Mouse (Mus musculus) frontal cortex, postnatal 10 days (tissue): ENCODE results near the gene Myo1e.
"Not testable (repeated sequence)": the region's sequence is repeated elsewhere in the genome, so short reads cannot be mapped to it uniquely, and the experiment has no call there.

ENCODE experiments used
- DNase-seq, 2 experiments: peaks; one replicate each; pipeline ENCODE4 v3.0.0; 2022; ENCODE audit warnings: low spot score in 2 of 2, mixed read lengths in 1 of 2

Myo1e gene

DNA sequence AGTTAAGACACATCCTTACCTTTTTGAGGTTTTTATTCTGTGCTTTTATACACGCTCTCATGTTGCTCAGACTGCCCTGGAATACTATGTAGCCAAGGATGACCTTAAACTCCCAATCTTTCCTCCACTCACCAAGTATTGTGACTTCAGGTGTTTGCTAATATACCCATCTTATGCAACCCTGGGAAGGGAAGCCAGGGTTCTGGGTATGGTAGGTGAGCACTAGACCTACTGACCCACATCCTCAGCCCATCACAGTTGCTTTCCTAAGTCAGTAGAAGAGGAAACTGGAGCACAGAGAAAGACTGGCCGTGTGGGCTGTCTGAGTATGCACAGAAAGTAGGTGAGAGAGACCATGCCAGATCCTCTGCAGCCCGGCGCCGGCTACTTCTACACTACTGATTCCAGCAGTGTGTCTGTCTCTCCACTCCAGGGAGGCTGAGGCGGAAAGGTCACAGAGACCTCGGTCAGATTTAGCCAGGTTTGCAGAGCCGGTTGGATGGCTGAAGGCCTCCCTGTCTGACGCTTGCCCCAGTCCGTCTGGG lies 44.4 kb downstream of the Myo1e start:
- no peak for DNase-seq

DNA sequence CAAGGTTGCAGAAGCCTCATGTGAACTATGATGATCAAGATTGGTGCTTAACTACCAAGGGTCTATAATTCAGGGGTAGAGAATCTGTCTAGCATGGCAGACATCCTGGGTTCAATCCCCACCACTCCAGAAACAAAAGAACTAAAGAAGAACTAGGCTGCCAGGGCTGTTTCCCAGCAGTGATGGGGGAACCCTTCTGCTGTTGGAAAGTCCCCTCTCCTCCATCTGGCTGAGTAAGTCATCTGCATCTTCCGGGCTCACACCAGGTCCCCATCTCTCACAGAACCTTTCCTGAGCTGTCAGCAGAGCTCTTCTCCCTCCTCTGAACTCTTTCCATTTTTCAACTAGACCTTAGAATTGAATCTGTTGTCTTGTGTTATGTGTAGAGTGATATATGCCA lies 45.9 kb downstream of the Myo1e start:
- DNase-seq = no peak

DNA sequence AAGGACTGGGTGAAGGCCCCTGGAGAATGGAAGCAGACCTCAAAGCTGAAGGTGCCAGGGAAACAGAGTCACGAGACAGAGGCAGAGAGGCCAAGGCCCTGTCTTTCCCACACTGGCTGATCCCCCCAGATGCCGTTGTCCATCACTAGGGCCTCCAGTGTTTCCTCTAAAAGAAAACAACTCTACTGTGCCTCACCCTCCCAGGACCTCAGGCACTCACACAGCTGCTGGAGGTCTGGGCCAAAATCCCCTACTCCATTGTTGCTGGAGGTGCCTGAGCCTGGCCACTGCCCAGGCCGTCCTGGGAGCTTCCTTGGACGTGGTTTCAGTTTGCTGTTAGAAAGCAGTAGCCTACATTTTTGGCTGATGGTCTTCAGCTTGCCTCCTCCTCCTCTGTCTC lies 47.9 kb downstream of the Myo1e start:
- DNase-seq = no peak

DNA sequence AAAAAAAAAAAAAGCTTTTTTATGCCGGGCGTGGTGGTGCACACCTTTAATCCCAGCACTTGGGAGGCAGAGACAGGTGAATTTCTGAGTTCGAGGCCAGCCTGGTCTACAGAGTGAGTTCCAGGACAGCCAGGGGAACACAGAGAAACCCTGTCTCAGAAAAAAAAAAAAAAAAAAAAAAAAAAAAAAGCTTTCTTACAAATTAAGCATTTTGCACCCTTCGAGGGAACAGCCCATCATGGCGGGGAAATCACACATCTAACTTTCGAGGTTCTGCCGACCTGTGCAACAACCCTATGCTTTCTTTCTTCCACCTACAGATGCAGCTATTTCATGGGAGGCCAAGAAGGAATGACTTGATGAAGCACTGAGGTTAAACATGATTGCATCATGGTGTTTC lies 48.9 kb downstream of the Myo1e start:
- DNase-seq = not testable (repeated sequence)

DNA sequence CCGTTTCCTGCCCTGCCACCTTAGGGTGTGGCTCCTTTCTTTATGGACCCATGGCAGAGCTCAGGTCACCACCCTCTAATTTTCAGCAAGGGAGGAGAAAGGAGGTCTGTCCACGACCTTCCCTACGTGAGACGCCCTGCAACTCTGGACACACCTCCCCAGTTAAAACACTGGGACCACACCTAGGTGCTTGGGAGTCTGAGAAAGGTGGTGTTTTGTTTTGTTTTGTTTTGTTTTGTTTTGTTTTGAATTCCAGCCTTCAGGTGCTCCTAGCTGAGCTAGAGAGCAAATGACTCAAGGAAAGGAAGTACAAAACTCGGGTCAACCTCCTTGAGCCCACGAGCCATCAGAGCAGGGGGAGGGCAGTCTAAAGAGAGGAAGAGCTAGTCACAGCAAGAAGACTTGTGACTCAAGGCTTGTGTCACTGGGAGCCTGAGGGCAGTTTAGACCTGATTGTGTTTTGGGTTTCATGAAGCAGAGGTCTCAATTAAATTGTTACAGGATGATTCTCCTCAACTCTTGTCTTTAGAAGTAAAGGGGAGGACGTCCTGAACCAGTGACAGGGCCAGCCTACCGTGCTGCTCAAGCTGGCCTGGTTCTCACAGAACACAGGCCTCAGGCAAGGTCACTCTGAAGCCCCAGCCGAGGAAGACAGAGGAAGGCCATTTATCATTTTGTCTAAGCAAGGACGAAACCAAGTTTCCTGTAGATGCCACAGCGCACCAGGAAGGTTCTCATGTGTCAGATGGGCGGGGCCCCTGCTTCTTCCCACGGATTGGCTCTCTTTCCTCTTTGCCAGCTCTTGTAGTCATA lies 50.3 kb downstream of the Myo1e start:
- no peak for DNase-seq

DNA sequence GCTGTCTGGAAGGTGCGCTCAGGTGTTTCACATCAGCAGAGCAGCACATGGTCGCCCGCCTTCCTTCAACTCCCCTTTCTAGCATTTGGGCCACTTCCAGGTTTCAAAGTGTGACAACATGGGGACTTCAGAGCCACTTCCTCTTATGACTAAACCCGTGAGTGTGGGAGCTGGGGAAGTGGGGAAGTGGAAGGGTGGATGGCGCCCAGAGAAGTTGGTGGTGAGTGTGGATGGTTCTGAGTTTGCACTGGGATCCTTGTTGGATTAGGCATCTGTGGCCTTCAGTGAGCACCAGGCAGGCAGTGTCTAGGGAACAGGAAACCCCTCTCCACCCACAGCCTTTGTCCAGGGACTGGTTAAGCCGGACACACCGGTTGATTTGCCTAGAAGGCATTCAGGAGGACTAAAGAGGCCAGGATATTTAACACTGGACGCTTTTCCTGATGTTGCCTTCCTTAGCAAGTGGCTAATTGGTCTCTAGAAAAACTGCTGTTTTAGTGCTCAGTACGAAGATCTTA lies 53.2 kb downstream of the Myo1e start:
- no peak for DNase-seq

DNA sequence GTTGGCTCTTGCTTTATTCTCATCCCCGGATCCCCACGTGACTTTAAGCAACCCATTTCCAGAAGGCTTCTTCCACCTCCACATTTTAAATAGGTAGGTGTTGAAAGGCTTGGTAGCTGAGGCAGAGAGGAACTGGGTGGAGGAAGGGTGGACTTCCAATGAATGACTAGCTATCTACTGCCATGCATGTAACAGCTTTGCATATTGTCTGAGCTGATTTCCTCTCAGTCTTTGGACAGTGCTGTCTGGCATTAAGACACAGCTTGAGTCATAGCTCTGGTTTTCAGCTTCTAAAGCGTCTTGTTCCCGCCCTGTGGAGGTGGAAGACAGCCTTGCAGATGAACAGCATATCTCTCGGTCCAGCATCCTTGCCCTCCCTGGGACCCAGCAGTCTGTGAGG lies 54.5 kb downstream of the Myo1e start:
- DNase-seq = no peak

DNA sequence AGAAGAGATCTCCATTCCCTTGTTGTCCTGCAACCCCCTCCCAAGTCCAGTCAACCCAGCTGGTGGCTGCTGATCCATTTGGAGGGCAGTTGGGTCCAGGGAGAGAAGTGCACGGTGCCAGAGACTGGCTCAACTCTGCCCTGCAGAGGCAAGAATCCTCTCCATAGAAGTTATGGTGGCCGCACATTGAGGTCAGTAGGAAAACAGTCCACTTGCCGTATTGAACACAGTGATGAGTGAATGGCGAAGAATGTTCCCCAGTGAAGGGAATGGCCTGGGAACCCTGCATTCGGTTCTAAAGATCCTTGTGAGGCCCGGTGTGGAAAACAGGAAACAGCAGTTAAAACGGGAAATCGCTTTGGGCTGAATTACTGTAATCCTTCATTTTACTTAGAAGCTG lies 56.0 kb downstream of the Myo1e start:
- DNase-seq = no peak

DNA sequence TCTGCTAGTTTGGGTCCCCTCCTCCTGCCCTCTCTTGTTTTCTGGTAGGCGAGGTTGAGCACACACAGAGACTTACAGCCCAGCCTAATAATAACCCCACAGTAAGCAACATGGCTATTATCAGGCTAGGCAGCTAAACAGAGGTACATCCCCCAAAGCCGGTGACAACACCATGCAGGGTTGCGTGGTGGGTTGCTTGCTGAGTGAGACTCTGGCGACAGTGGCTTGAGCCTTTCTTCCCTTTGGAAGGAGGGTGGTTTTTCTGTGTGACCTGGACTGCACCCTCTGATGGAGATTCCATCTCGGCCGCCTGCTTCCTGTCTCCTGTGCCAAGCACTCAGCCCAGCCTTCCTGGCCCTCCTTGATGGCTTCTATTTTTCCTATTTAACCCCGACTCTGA lies 56.6 kb downstream of the Myo1e start:
- no peak for DNase-seq

DNA sequence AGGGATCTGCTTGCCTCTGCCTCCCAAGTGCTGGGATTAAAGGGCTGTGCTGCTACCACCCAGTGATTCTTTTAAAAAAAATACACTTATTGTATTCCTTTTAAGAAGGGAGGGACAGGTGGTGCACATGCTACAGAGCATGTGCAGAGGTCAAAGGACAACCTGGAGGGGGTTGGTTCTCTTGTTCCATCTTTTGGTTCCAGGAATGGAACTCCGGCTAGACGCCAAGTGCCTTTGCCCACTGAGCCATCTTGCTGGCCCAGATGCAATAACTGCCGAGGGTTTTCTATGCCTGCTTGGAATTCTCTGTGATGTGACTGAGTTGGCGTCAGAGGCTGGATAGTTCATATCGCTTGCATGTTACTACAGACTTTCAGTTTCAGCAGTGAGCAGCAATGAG lies 58.4 kb downstream of the Myo1e start:
- no peak for DNase-seq

DNA sequence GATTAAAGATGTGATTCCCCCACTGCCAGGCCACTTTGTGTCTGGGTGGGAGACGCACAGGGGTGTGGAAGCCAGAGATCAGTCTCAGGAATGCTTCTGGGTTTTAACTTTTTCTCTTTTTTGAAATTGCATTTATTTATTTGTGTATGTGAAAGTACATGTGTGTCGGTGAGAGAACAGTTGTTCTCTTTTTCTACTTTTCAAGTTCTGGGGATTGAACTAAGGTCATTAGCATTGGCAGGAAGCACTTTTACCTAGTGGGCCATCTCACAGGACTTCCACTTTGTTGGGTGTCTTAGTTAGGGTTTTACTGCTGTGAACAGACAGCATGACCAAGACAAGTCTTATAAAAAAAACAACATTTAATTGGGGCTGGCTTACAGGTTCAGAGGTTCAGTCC lies 59.0 kb downstream of the Myo1e start:
- no peak for DNase-seq

DNA sequence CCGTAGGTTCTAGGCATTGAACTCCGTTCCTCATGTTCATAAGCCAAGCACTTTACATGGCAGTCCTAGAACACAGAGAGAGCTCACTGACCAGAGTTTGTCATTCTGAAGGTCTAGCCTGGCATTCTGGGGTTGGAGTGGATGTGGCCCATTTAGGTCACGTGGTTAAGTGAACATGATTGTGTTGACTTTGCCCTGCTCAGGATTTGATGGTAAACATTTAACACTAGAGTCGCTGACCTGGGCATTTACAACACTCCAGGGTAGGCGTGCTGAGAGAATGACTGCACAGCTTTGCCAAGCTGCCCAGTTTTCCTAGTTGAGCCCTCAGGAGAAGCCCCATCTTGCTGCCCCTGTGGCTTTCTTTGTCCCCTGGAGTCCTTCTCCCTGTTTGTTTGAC lies 60.0 kb downstream of the Myo1e start:
- no peak for DNase-seq

DNA sequence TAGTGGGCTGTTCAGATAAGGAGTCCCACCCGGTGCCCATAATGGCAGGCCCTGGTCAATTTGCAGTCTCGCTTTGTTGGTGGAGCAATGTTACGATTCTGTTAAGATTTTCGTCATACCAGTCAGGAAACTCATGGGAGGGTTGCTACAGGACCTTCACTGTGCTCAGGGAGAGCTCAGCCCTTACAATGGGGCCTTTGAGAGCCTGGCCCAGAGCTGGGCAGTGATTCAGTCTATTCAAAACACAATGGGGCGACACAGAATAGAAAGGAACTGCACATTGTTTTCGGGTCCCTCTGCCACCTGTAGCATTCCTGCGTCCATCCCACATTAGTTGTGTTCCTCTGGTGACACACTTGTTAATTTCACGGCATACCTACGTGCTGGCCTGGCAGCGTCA lies 62.2 kb downstream of the Myo1e start:
- DNase-seq = no peak

DNA sequence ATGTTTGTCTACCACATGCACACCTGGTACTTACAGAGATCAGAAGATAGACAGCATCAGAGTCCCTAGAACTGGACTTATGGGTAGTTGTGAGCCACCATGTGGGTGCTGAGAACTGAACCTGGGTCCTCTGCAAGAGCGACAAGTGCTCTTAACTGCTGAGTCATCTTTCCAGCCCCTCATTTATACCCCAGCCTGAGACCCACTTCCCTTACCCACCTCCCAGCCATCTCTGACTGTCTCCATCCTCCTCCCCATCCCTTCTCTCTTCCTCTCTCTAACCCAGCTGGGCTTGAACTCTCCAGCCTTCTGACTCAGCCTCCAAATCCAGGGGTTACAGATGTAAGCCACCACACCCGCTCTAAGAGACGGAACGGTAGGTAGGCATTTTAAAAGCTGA lies 63.3 kb downstream of the Myo1e start:
- no peak for DNase-seq

DNA sequence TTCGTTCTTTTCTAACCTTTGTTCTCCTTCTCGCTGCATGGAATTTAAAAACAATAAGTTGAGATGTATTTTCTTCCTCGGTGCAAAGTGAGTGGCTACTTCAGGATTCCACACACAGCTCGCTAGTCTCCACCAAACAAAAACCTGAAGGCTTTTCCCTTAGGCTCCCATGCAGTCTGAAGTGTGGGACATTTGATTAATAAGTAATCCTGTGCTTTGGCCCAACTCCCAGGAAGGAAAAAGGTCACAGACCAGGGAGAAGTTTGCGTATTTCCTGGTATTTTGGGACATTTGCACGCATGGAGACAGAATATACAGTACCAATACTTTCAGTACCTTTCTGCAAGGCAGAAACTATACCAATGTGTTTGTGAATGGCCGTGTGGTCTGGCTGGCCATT lies 64.0 kb downstream of the Myo1e start:
- DNase-seq = no peak

DNA sequence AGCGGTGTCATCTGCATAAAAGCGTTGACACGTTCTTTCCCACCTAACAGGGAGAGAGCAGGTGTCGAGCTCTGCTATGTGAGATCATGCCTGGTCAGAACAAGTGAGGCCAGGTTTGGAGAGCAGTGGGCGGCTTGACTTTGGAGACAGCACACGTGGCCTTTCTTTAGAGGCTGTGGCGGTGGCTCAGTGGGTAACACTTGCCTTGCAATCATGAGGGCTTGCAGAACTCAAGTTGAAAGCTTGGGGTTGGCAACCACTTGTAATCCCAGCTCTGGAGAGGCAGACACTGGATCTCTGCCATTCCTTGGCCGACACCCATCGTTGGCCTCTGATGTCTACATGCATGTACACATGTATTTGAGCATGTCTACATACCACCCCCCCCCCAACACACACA lies 64.5 kb downstream of the Myo1e start:
- DNase-seq = no peak

DNA sequence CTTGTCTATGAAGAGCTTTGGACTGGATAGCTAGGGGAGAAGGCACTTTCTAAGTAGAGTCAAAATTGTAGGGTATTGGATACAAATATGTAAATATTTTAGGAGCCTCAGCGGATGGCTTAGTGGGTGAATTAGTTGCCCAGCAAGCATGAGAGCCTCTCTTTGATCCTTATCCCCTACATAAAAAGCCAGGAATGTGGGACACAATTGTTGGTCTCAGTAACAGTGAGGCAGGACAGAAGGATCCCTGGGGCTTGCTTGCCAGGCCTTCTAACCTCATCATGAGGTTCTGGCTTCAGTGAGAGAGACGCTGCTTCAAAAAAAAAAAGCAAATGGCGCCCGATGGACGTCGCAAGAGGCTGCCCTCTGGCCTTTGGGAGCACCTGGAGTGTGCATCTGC lies 66.9 kb downstream of the Myo1e start:
- no peak for DNase-seq

DNA sequence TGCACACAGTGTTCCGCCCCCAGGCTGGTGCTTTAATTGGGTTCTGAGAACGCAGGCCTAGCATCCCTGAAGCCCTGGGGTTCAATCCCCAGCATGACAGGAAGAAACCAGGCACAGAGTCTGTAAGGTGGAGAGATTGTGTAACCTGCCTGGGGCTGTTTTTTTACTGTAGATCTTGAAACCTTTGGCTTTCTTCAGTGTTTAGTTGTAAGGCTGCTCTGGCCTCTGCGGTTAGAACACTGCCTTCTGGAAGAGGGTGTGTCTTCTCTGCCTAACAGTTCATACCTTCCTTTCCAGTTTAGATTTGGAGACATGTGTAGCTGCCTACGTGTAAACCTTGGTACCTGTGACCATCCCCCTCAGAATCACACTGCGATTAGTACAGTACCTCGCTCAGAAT lies 67.3 kb downstream of the Myo1e start:
- no peak for DNase-seq

DNA sequence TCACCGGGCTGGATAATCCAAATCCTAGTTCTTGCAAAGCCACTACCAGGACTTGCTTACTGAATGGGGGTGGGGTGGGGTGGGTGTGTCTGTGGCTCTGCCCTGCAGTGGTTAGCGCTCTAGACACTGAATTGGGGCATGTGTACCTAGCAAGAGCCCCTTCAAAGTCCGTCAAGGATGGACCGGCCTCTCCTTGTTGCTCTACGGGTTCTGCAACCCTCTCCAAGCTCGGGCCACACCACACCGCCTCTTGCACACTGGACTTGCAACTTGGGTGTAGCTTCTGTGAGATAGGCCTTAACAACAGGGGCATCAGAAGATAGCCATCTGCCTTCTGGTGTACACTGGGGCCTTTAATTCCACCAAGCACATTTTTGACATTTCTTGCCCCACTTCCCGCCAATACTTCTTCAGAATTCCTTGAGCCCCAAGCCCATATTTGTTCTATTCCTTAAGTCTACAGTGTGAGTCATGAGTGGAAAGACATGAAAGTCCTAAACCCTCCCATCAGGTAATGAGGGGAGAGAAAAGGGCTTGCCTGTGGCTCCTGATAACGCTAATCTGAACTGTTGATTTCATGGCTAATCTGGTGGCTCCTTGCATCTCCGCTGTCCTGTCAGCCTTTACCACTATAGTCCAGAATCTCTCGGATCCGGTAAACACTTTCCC lies 67.9 kb downstream of the Myo1e start:
- DNase-seq = no peak

DNA sequence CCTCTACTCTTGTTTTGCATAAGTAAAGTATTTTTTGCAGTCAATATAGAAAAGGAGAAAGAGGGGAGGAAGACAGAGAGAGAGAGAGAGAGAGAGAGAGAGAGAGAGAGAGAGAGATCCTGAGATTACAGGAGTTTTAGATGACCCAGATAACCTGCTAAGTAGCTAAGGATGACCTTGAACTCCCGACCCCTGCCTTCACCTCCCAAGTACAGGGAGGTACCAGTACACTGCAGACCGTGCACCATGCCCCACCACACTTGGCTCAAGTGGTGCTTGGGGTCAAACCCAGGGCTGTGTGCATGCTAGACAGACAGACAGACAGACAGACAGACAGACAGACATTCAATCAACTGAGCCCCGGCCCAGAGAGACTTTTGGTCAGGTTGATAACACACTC lies 69.9 kb downstream of the Myo1e start:
- no peak for DNase-seq

DNA sequence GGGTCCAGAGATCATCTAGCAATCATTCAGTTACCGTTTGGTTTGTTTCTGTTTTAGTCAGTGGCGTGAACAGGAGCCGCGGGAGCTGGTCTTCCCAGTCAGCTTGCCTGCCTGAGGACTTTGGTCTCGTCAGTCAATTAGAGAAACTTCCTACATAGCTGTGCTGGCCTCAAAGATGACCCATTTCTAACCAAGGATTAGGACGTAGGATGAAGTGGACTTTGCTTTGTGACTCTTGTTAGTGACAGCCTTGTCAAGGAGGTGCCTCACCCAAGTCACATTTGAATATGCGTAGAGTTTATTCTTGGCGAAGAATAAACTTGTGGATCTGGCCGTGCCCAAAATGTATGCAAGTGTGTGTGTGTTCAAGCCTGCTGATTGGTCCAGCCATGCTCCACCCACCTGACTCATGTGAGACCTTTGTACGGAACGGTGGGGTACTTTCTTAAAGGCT lies 70.4 kb downstream of the Myo1e start:
- no peak for DNase-seq

DNA sequence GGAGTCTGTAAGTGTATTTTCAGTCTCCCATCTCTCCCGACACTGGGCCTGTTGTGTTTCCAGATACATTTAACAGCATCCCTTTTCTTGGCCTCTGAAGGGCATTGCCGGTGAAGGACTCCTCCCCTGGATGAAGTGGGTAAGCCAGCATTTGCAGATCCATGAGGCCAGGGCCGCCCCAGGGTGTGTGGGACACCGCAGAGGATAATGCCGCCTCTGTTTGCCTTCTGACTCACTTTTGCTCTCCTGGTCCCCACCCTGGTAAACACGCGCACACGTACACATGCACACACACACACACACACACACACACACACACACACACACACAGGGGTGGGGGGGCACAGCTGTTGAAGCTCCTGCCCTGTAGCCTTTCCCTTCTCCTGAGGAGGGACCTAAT lies 74.3 kb downstream of the Myo1e start:
- DNase-seq = no peak

DNA sequence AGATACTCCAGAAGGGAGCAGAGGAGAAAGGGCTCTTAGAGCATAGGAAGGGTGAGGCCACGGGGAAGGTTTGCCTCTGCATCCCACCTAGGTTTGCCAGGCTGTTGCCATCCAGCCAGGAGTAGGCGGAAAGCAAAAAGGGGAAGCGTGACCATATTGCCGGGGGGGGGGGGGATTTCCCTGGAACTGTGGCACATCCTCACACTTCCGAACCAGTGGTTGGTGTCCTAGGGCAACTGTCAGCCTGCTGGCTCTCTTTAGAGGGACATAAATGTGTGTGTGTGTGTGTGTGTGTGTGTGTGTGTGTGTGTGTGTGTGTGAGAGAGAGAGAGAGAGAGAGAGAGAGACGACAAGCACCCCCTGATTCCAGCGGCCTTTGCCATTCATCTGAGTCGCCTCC lies 75.0 kb downstream of the Myo1e start:
- DNase-seq = no peak
